Mouse (Mus musculus) granulocyte monocyte progenitor cell, adult 5-6 weeks (primary cell): ENCODE results near the gene Gimap9. TPM values are rescaled to one million over a fixed set of nuclear protein-coding genes. Genes with fewer than 3 reads are reported as not detected.

Source experiments
- ATAC-seq: replicated peaks from 2 replicates; pipeline ENCODE4 v1.8.0; 2016; ENCODE audit warnings: mild to moderate bottlenecking, moderate TSS enrichment, inconsistent platforms; ENCODE audit not compliant: poor library complexity, severe bottlenecking
- total RNA-seq, 2 experiments: library from RNA; stranded (forward) in 1 of 2; stranded (reverse) in 1 of 2; fragments of 200-712, 200-1000 nt in 1 of 2; fragments of >200 nt in 1 of 2; fragmentation: Nextera tagmentation in 1 of 2; gene quantifications; 2 replicates each; pipeline ENCODE4 v1.2.3; 2014 to 2017

The Gimap9 gene
- total RNA-seq, 2 experiments from 2014 or later = 8.3 to 16.1 TPM

- no peak for ATAC-seq
These were observed 10.1 kb downstream of the Gimap9 start for GRCm38 (mm10) chr6:48685694-48686665.

- peak; percentile 96 for ATAC-seq
These were observed 11.1 kb downstream of the Gimap9 start for GRCm38 (mm10) chr6:48687077-48687476.

GRCm38 (mm10) chr6:48689320-48689719 is 13.4 kb downstream of the Gimap9 start:
- no peak for ATAC-seq

GRCm38 (mm10) chr6:48692962-48693361 is 17.0 kb downstream of the Gimap9 start:
- peak; percentile 30 for ATAC-seq

- ATAC-seq = no peak
These were observed 21.1 kb downstream of the Gimap9 start for GRCm38 (mm10) chr6:48696830-48697554.

GRCm38 (mm10) chr6:48697555-48697930 is 21.6 kb downstream of the Gimap9 start:
- no peak for ATAC-seq

GRCm38 (mm10) chr6:48698066-48698856 is 22.3 kb downstream of the Gimap9 start:
- no peak for ATAC-seq

- ATAC-seq = peak; percentile 82
These were observed 23.0 kb downstream of the Gimap9 start for GRCm38 (mm10) chr6:48698888-48699287.

GRCm38 (mm10) chr6:48700251-48701075 is 24.5 kb downstream of the Gimap9 start:
- ATAC-seq = peak; percentile 76

GRCm38 (mm10) chr6:48702146-48702545 is 26.2 kb downstream of the Gimap9 start:
- no peak for ATAC-seq

- ATAC-seq = no peak
These were observed 26.7 kb downstream of the Gimap9 start for GRCm38 (mm10) chr6:48702601-48703000.

- no peak for ATAC-seq
These were observed 28.2 kb downstream of the Gimap9 start for GRCm38 (mm10) chr6:48704146-48704545.

GRCm38 (mm10) chr6:48706130-48706529 is 30.2 kb downstream of the Gimap9 start:
- no peak for ATAC-seq

- ATAC-seq = peak; percentile 58
These were observed 42.5 kb downstream of the Gimap9 start, which contains the start of the genes Gm28053 and Gimap7 for GRCm38 (mm10) chr6:48718455-48718854. Gene Gm28053 (plus strand): TSS chr6:48718607. Gene Gimap7 (plus strand): TSS chr6:48718621.

- no peak for ATAC-seq
These were observed 44.4 kb downstream of the Gimap9 start for GRCm38 (mm10) chr6:48720326-48720725.

- no peak for ATAC-seq
These were observed 47.5 kb downstream of the Gimap9 start for GRCm38 (mm10) chr6:48723468-48723867.

GRCm38 (mm10) chr6:48725476-48725875 is 49.5 kb downstream of the Gimap9 start:
- ATAC-seq = no peak

- ATAC-seq = peak; percentile 40; the same call in 1 of the 2 replicates
These were observed 51.8 kb downstream of the Gimap9 start for GRCm38 (mm10) chr6:48727761-48728160.
